Mouse (Mus musculus) intestine, embryonic 15.5 days (tissue): ENCODE measurements around the gene Tm4sf20. TPM values are rescaled to one million over a fixed set of nuclear protein-coding genes. Genes with fewer than 3 reads are reported as not detected.

ENCODE experiments used
- ATAC-seq: fragments of 200-750 bp; cut with Nextera tagmentation; 2 replicates; pipeline ENCODE4 v1.8.0; 2017; ENCODE audit warnings: moderate TSS enrichment, moderate library complexity
- H3K27ac ChIP-seq: fragments of 300-500 bp; sonication (generic); 2 replicates; pipeline ENCODE4 v1.5.1; 2015; ENCODE audit warnings: mild to moderate bottlenecking, inconsistent platforms
- H3K27me3 ChIP-seq: fragments of 300-500 bp; sonication (generic); replicated peaks from 2 replicates; pipeline ENCODE4 v1.6.1; 2015; ENCODE audit warnings: inconsistent platforms
- H3K36me3 ChIP-seq: fragments of 300-500 bp; sonication (generic); 2 replicates; pipeline ENCODE4 v1.6.1; 2015; ENCODE audit warnings: inconsistent platforms
- H3K4me1 ChIP-seq: fragments of 300-500 bp; sonication (generic); replicated peaks from 2 replicates; pipeline ENCODE4 v1.6.1; 2015; ENCODE audit warnings: inconsistent platforms
- H3K4me2 ChIP-seq: fragments of 300-500 bp; sonication (generic); replicated peaks from 2 replicates; pipeline ENCODE4 v1.6.1; 2015; ENCODE audit warnings: mild to moderate bottlenecking, inconsistent platforms
- H3K4me3 ChIP-seq: fragments of 300-500 bp; sonication (generic); replicated peaks from 2 replicates; pipeline ENCODE4 v1.5.1; 2015; ENCODE audit warnings: inconsistent platforms
- H3K9ac ChIP-seq: fragments of 300-500 bp; sonication (generic); 2 replicates; pipeline ENCODE4 v1.6.1; 2015; ENCODE audit warnings: inconsistent platforms
- H3K9me3 ChIP-seq: fragments of 300-500 bp; sonication (generic); 2 replicates; pipeline ENCODE4 v1.6.1; 2016; ENCODE audit warnings: inconsistent platforms
- WGBS: fragments of 180-500 bp; shearing (Covaris S2); methylation state at CpG from one replicate; pipeline ENCODE4 v1.1.7; 2015; 5-methylcytosine and 5-hydroxymethylcytosine counted together
- polyA plus RNA-seq: library from polyadenylated mRNA; unstranded; fragments of >200 nt; fragmentation: Nextera tagmentation; extraction: Ambion mirVana; gene quantifications from 2 replicates; pipeline ENCODE4 v1.2.1, GENCODE M21; 2015

Tm4sf20 gene
- polyA plus RNA-seq, 1 experiment from 2014 or later: 153 TPM

GRCm38 (mm10) chr1:82772428-82772827 lies 4.2 kb upstream of the Tm4sf20 start:
- Histone ChIP-seq H3K4me1 (no peaks in the 10 kb centered on the region), H3K27me3 (no peaks in the 10 kb centered on the region), H3K27ac (no peak overlapping the region), H3K4me3 (no peak overlapping the region), H3K4me2 (no peak overlapping the region), H3K36me3 (no peaks in the 10 kb centered on the region), H3K9ac (no peak overlapping the region), H3K9me3 (no peaks in the 10 kb centered on the region)
- WGBS: 84% methylated on average over 4 of the region's 4 CpGs
- ATAC-seq: no peak

- Histone ChIP-seq H3K27ac (no peak within 1 kb of the TSS), H3K36me3 (no peaks in the 10 kb centered on the region), H3K4me1 (no peaks in the 10 kb centered on the region), H3K4me3 (no peak within 1 kb of the TSS), H3K27me3 (no peaks in the 10 kb centered on the region), H3K9ac (no peak within 1 kb of the TSS), H3K4me2 (no peak within 1 kb of the TSS), H3K9me3 (no peaks in the 10 kb centered on the region)
- 81% methylated on average over 15 of the region's 15 CpGs for WGBS
- no peak for ATAC-seq
Observed at GRCm38 (mm10) chr1:82771022-82771586, 2.8 kb upstream of the Tm4sf20 start, which contains the start of gene Gm47791. Gm47791 (minus strand) TSS chr1:82771243.

GRCm38 (mm10) chr1:82766641-82767040 lies 1.6 kb downstream of the Tm4sf20 start:
- Histone ChIP-seq H3K27me3 (no peaks in the 10 kb centered on the region), H3K36me3 (no peaks in the 10 kb centered on the region), H3K9ac (no peak overlapping the region), H3K4me1 (no peaks in the 10 kb centered on the region), H3K9me3 (no peaks in the 10 kb centered on the region), H3K4me3 (peak overlapping the region; percentile 36), H3K4me2 (peak overlapping the region; percentile 26; the same call in 1 of the 2 replicates), H3K27ac (peak overlapping the region; percentile 62; the same call in 1 of the 2 replicates)
- peak; percentile 81 for ATAC-seq
- WGBS: 50% methylated on average over 4 of the region's 4 CpGs

GRCm38 (mm10) chr1:82766227-82766626 lies 2.0 kb downstream of the Tm4sf20 start:
- peak; percentile 65 for ATAC-seq
- Histone ChIP-seq H3K4me2 (0 out of 2 replicates have a peak overlapping the region, but pooled peaks have one; percentile 26), H3K36me3 (no peaks in the 10 kb centered on the region), H3K9ac (no peak overlapping the region), H3K27me3 (no peaks in the 10 kb centered on the region), H3K4me3 (peak overlapping the region; percentile 36), H3K27ac (no peak overlapping the region), H3K9me3 (no peaks in the 10 kb centered on the region), H3K4me1 (no peaks in the 10 kb centered on the region)
- WGBS: 29% methylated on average over 1 of the region's 1 CpGs

GRCm38 (mm10) chr1:82762274-82762673 lies 6.0 kb downstream of the Tm4sf20 start:
- no peak overlapping the region for H3K4me2 ChIP-seq
- WGBS: 84% methylated on average over 1 of the region's 1 CpGs
- no peaks in the 10 kb centered on the region for H3K4me1 ChIP-seq
- no peak overlapping the region for H3K27ac ChIP-seq
- H3K9ac ChIP-seq: no peak overlapping the region
- H3K36me3 ChIP-seq: no peaks in the 10 kb centered on the region
- H3K4me3 ChIP-seq: no peak overlapping the region
- no peak for ATAC-seq
- no peaks in the 10 kb centered on the region for H3K9me3 ChIP-seq
- H3K27me3 ChIP-seq: no peaks in the 10 kb centered on the region

GRCm38 (mm10) chr1:82761454-82762169 lies 6.6 kb downstream of the Tm4sf20 start:
- ATAC-seq: no peak
- 89% methylated on average over 8 of the region's 8 CpGs for WGBS

GRCm38 (mm10) chr1:82759520-82759919 lies 8.7 kb downstream of the Tm4sf20 start:
- WGBS: 88% methylated on average over 1 of the region's 1 CpGs
- Histone ChIP-seq H3K4me3 (no peak overlapping the region), H3K9ac (no peak overlapping the region), H3K4me1 (no peaks in the 10 kb centered on the region), H3K27me3 (no peaks in the 10 kb centered on the region), H3K4me2 (no peak overlapping the region), H3K36me3 (no peaks in the 10 kb centered on the region), H3K27ac (no peak overlapping the region), H3K9me3 (no peaks in the 10 kb centered on the region)
- ATAC-seq: no peak

More at GRCm38 (mm10) chr1:82761454-82762169, 6.6 kb downstream of the Tm4sf20 start:
- Histone ChIP-seq H3K36me3 (no peaks in the 10 kb centered on the region), H3K27ac (no peak overlapping the region), H3K4me2 (no peak overlapping the region), H3K4me1 (no peaks in the 10 kb centered on the region), H3K27me3 (no peaks in the 10 kb centered on the region), H3K9me3 (no peaks in the 10 kb centered on the region), H3K4me3 (no peak overlapping the region), H3K9ac (no peak overlapping the region)

GRCm38 (mm10) chr1:82747714-82748452 lies 20.4 kb downstream of the Tm4sf20 start:
- WGBS: 90% methylated on average over 2 of the region's 2 CpGs
- ATAC-seq: no peak
- Histone ChIP-seq H3K4me2 (no peak overlapping the region), H3K36me3 (no peaks in the 10 kb centered on the region; the same call in none of the 2 replicates), H3K4me3 (no peak overlapping the region), H3K9me3 (no peaks in the 10 kb centered on the region), H3K9ac (no peak overlapping the region), H3K27ac (no peak overlapping the region), H3K4me1 (no peaks in the 10 kb centered on the region), H3K27me3 (no peaks in the 10 kb centered on the region)

- Histone ChIP-seq H3K27ac (no peak overlapping the region), H3K4me2 (no peak overlapping the region), H3K9me3 (no peaks in the 10 kb centered on the region), H3K4me1 (no peaks in the 10 kb centered on the region), H3K36me3 (no peaks in the 10 kb centered on the region; the same call in none of the 2 replicates), H3K9ac (no peak overlapping the region), H3K4me3 (no peak overlapping the region), H3K27me3 (no peaks in the 10 kb centered on the region)
- no peak for ATAC-seq
- 85% methylated on average over 4 of the region's 4 CpGs for WGBS
Observed at GRCm38 (mm10) chr1:82746408-82746807, 21.9 kb downstream of the Tm4sf20 start.

- Histone ChIP-seq H3K36me3 (no peaks in the 10 kb centered on the region; the same call in none of the 2 replicates), H3K27me3 (no peaks in the 10 kb centered on the region), H3K4me3 (no peak overlapping the region), H3K9me3 (no peaks in the 10 kb centered on the region), H3K9ac (no peak overlapping the region), H3K4me2 (no peak overlapping the region), H3K4me1 (no peaks in the 10 kb centered on the region), H3K27ac (no peak overlapping the region)
- 94% methylated on average over 3 of the region's 3 CpGs for WGBS
- no peak for ATAC-seq
Observed at GRCm38 (mm10) chr1:82743962-82744361, 24.3 kb downstream of the Tm4sf20 start.

GRCm38 (mm10) chr1:82741539-82741938 lies 26.7 kb downstream of the Tm4sf20 start:
- 85% methylated on average over 7 of the region's 7 CpGs for WGBS
- Histone ChIP-seq H3K36me3 (no peaks in the 10 kb centered on the region; the same call in 1 of the 2 replicates), H3K9ac (no peak overlapping the region), H3K27ac (no peak overlapping the region), H3K4me2 (no peak overlapping the region), H3K4me1 (no peaks in the 10 kb centered on the region), H3K27me3 (no peaks in the 10 kb centered on the region), H3K4me3 (no peak overlapping the region), H3K9me3 (no peaks in the 10 kb centered on the region)
- ATAC-seq: no peak

GRCm38 (mm10) chr1:82738066-82738465 lies 30.2 kb downstream of the Tm4sf20 start:
- Histone ChIP-seq H3K9me3 (no peaks in the 10 kb centered on the region), H3K4me2 (no peak overlapping the region), H3K27ac (no peak overlapping the region), H3K27me3 (no peaks in the 10 kb centered on the region), H3K4me3 (no peak overlapping the region), H3K4me1 (no peaks in the 10 kb centered on the region), H3K9ac (no peak overlapping the region), H3K36me3 (no peaks in the 10 kb centered on the region)
- 73% methylated on average over 1 of the region's 1 CpGs for WGBS
- ATAC-seq: no peak
